Mouse (Mus musculus): Measurements from ENCODE around the gene Knstrn.
A peak's percentile ranks its signal among the peaks of the same experiment; 100 is the strongest.

The Knstrn gene

DNA sequence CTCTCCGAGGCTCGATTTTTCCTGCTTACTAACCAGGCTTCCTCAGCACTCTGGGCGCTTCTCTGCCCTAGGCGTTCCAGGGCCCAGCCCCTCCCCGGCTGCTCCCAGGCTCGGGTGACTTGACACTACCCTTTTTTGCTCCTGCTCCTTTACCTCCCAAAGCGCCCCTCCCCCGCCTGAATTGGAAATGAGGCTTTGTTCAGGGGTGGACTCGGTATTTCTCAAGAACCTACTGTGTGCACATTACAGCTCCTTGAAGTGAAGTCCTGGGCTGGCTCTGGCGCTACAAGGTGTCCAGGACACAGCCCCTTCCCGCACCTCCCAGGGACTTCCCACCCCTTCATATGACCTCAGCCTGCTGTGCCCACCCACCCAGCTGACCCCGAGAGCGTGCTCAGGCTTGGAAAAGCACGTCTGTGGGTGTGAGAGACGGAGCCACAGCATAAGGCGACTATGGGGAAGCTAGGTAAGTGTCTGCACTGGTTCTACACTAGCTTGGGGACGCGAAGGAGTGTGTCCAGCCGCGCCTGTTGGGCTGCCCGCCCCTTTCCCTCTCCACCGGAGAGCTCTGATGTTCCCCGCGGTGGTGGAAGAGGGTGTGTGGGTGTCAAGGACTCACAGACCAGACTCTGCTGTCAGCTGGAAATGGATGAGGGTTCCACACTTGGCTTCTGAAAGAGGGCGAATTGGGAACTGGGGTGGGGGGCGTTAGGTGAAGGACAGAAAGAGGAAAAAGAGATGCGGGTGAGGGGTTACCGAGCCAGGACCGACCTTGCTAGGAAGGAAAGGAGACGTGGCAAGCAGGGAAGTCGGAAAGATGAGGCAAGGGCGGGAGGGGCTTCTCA, 86.4 kb downstream of the Knstrn start, which contains the start of gene Bahd1:
Bahd1 (plus strand) TSS at position 397 of the 845 bp plus-strand sequence.
- peak; percentile 42 for DNase-seq (ENCODE audit: inconsistent ontology term)

DNA sequence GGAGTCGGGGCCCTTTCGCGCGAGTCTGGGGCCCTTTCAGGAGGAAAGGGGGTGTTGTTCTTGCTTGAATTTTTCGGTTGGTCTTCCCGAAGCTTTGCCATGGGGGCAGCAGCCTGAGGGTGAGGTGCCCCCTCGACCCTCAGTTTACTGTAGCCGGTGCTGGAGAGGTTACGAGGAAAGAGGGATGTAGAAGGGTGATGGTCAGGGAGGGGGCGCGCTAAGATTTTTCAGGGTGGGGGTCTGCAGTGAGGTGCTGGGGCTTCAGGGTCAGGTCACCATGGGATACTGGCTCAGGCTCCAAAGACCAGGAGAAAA, 87.0 kb downstream of the Knstrn start:
- no peak for DNase-seq (ENCODE audit: inconsistent ontology term)

DNA sequence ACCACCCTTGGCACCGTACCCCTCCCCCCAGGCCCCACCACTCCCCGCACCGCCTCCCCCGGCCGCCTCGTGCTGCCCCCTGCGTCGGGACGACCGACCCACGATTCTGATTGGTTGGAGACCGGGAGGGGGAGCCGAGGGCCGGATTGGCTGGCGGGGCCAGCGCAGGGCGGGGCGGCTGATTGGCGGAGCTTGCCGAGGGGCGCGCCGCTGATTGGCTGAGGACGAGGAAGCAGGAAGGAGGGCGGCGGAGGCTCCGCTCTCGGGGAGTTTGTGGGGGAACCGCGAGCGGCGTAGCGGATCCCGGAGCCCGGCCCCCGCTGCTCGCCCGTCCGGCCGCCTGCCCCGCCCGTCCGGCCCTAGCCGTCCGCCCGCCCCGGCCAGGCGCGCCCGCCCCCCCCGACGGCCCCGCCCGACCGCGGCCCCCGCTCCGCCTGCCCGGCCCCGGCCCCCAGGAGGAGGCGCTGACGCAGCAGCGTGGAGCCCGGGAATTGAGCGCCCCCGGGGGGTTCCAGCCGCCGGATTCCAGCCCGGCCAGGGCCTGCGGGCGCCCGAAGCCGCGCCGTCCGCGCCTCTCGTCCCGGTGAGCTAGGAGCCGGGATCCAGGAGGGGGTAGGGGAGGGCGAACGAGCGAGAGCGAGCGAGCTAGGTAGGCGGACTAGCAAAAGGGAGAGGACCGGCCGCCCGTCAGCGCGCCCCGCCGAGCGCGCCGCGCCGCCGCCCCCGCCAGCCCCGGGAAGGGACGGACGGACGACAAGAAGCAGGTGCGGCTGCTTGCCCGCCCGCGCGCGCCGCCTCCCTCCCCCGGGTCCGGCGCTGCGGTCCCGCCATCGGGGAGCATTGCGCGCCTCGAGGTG, 87.6 kb downstream of the Knstrn start:
- DNase-seq (ENCODE audit: inconsistent ontology term): peak; percentile 96

DNA sequence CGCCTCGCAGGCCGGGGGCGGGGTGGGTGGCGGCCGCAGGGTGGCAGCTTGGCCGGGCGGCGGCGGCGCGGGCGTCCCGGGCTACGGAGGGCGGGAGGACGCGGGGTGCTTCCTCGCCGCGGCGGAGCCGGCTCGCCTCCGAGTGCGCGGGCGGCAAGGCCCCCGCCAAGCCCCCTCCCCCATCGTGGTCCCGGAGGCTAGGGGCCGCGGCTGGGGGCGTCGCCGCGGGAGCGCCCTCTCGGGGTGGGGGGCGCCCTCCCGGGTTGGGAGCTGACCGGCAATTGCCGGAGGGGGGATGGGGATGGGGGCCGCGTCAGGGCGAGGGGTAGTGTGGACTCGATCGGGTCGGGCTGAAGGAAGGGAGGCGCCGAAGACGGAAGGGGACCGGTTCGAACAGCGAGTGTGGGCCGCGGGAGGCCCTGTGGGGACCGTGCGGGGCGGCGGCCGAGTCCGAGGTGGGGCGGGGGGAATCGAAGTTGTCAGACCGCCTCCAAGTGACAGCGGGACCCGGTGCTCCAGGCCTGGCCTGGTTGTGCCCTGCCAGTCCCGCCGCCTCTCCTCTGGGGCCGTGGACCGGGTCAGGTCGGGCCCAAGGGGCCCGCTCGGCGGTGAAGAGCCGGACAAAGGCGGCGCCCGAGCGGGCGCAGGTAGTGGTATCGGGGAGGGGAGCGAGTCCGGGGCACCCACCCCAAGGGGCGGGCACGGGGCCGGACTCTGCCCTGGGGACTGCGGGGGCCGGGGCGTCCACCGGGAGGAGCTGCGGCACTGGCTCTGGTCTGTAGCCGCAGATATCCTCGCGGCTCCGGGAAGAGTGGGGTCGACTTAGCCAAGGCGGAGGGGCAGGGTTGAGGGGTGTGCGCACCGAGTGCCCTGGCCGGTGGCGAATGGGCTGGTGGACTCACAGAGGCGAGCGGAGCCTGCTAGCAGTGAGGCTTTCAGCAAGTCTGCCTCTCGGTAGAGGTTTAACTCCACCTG, 88.5 kb downstream of the Knstrn start:
- peak; percentile 73 for DNase-seq (ENCODE audit: inconsistent ontology term)

DNA sequence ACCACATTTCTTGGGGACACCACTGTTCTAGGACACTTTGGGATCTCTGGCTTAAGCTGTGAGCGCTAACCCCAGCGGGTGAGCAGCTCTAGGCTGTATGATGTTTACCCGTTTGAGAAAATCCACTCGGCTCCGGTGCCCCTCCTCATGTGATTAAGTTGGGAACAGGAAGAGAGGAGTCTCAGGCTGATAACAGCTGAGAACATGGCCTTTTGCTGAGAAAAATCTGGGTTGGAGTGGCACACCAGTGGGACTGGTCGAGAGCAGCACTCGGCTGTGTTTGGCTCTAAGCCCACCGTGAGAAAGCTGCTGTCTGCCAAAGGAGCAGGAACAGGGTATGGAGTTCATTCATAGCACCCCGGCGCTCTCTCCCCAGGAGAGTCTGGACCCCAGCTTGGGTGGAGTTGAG, 89.5 kb downstream of the Knstrn start:
- DNase-seq (ENCODE audit: inconsistent ontology term): peak; percentile 40
